ENCODE assay signal across 8 mouse cellular contexts in genomic region chr7:116503879-116504817, GRCm38 (mm10). TPM values are rescaled to one million over a fixed set of nuclear protein-coding genes. Genes with fewer than 3 reads are reported as not detected.
DNase-seq lines count a peak whose midpoint lies in the region; ATAC-seq lines count a peak whose summit lies in the region.

Gene Nucb2, plus strand, starts transcription at chr7:116504369.

- under 1% methylated on average over 50 of the region's 51 CpGs for WGBS in lung, embryonic 16.5 days

- ATAC-seq in hematopoietic stem cell, adult 5-6 weeks (replicated peaks in 1 of 2; ENCODE audit: insufficient read depth in 1 of 2, low FRiP score in 2 of 2, low TSS enrichment in 1 of 2, low read depth in 1 of 2, poor library complexity in 2 of 2, severe bottlenecking in 2 of 2): peak; percentile 100
- peak; percentile 100 for ATAC-seq in lung, embryonic 16.5 days (ENCODE audit: low read depth)

- H3K36me3 ChIP-seq in lung, embryonic 16.5 days (ENCODE audit: control insufficient read depth, insufficient read depth, low read length): no peaks in the 10 kb centered on the region

- H3K27me3 ChIP-seq in lung, embryonic 16.5 days (ENCODE audit: control insufficient read depth, insufficient read depth, low read depth, low read length): no peaks in the 10 kb centered on the region

- DNase-seq in MEL-GATA-1-ER (ENCODE audit: extremely low read depth, low read depth): peak; percentile 84
- DNase-seq in cerebellum, adult 8-10 months: peak; percentile 98
- peak; percentile 97 for DNase-seq in forelimb bud, embryonic 11.5 days (ENCODE audit: low read depth, low spot score)
- peak; percentile 98 for DNase-seq in layer of hippocampus, adult 9-10 months (ENCODE audit: low spot score)
- DNase-seq in ovary, postnatal 10 days (ENCODE audit: low spot score): peak; percentile 95
- DNase-seq in thymus, postnatal 10 days (ENCODE audit: low spot score in 2 of 2): peak; percentile 95 to 96

- H3K9me3 ChIP-seq in lung, embryonic 16.5 days (ENCODE audit: control insufficient read depth, low read length): no peaks in the 10 kb centered on the region

- peak within 1 kb of the TSS; percentile 94 for H3K4me2 ChIP-seq in lung, embryonic 16.5 days (ENCODE audit: low read depth, low read length)

- peak within 1 kb of the TSS; percentile 64 for H3K27ac ChIP-seq in lung, embryonic 16.5 days (ENCODE audit: low read length)

- H3K9ac ChIP-seq in lung, embryonic 16.5 days (ENCODE audit: low read length): peak within 1 kb of the TSS; percentile 77

- H3K4me3 ChIP-seq in lung, embryonic 16.5 days (ENCODE audit: low read length): peak within 1 kb of the TSS; percentile 67

- H3K4me1 ChIP-seq in lung, embryonic 16.5 days (replicated peaks; ENCODE audit: control insufficient read depth, insufficient read depth, low read length): peaks cover 6% of the 10 kb centered on the region

RNA-seq across cellular contexts. Expression of gene Nucb2, which starts in this region (rescaled TPM):
- total RNA-seq in hematopoietic stem cell, adult 5-6 weeks (2017): 23.3 and 25.3 TPM in 2 replicates
- polyA plus RNA-seq in lung, embryonic 16.5 days (2015; fragmentation: Nextera tagmentation; extraction: Ambion mirVana): 23.3 and 24.2 TPM in 2 replicates

Comparison
In these comparisons a context has a peak if more than half of its experiments do, and no peak if none do; other contexts are left out.
1. Peak in every context shown above with its lines: DNase-seq, ATAC-seq, H3K4me3 ChIP-seq and H3K27ac ChIP-seq.